Mouse (Mus musculus) spleen, postnatal 10 days (tissue): ENCODE results near the gene Eif4b.

Source experiments
- DNase-seq, 2 experiments: peaks; one replicate each; pipeline ENCODE4 v3.0.0; 2021 to 2022; ENCODE audit warnings: low spot score in 2 of 2

The Eif4b gene

DNA sequence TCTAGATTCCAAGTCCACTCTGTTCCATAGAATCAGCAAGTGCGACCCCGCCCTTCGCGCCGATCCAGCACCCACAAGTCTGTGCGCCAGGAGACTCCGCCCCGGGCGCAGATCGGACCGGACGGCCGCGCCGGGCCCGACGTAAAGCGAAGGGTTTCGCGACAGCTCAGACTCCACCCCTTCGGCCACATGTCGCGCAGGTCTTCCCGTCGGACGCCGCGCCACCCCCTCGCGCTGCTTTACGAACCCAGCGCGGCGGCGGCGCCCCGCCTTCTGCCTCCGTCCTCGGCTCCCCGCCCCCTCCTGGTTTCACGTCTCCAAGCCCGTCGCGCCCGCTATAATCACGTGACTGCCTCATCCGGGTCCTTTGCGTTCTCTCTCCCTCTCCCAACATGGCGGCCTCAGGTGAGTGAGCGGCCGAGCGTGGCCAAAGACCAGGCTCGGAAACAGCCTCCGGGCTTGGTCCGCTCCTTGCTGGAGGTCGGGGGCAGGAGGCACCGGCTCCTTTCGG lies at the start of gene Eif4b:
Eif4b (plus strand) TSS at position 215 of the 511 bp plus-strand sequence.
- DNase-seq, result peak; percentile 97 to 99

GRCm38 (mm10) chr15:102023888-102024287 lies 49.7 kb upstream of the Eif4b start:
- no peak for DNase-seq

GRCm38 (mm10) chr15:102025136-102025872 lies 48.3 kb upstream of the Eif4b start:
- DNase-seq, result no peak

- no peak for DNase-seq
Measured at GRCm38 (mm10) chr15:102026430-102026829, 47.1 kb upstream of the Eif4b start.

DNA sequence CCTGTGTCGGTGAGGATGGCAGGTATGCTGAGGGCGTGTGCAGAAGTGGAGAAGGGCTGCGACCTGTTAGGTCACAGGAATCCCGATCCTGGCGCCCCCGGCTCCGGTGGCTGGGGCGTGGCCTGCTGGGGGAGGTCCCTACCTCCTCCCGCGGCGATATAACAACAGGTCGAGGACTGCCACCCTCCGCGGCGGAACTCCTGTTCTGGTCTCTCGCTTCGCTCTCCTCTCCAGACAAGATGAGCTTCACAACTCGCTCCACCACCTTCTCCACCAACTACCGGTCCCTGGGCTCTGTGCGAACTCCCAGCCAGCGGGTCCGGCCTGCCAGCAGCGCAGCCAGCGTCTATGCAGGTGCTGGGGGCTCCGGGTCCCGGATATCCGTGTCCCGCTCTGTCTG lies 45.5 kb upstream of the Eif4b start, which contains the start of gene Krt18:
Krt18 (plus strand) TSS at position 141 of the 400 bp plus-strand sequence.
- no peak for DNase-seq

DNA sequence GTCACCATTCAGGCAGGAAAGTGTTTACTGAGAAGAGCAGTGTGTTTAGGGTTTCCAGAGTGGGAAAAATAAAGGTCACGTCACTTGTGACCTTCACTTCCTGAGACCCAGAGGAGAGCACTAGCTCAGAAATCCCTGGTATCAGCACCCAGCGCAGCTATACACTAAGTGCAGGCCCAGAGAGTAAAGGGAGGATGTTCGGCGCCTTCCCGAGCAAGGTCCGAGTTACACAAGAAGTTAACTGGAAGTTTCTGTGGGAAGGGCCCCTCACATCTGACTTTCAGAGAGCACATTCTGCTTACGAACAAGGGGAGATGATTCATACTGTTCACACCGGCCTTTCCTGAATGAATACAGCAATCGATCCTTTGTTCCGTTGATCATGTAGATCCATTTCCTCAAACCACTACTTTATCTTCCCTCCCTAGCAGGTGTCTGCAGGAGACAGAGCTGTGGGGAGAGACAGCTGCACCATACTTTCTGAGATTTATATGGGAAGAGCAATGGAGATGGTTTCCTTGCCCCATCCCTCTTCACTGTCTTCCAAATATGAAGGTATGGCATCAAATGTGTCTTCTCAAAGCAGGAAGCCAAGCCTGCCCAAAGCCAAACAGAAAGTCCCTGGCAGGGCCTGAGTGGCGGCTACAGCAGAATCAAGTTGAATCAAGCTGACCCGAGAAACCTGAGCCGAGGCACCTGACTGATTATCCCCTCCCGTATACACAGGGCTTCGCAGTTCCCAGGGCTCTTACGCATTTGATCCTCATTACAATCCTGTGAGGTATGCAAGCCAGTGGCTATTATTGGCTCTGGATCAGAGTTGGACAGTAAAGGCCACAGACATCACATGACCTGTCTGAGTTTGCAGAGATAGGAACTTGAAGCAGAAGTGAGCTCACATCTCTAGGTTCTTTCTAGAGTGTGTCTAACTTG lies 39.2 kb upstream of the Eif4b start:
- DNase-seq, result no peak

DNA sequence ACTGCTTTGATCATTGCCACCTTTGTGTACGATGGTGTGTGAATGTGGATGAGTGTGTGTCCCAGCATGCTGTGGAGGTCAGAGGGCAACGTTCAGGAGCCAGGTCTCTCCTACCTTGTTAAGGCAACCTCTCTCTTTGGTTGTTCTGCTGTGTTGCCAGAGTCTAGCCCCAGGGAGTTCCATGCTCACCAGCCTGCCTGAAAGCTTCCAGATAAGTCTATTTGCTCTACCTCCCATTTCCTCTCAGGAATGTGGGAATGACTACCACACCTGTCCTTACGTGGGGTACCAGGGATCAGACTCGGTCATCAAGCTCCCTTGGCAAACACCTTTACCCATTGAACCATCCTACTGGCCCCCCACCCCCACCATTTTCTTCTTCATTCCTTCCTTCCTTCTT lies 33.3 kb upstream of the Eif4b start:
- no peak for DNase-seq

GRCm38 (mm10) chr15:102041951-102042350 lies 31.6 kb upstream of the Eif4b start:
- no peak for DNase-seq

DNA sequence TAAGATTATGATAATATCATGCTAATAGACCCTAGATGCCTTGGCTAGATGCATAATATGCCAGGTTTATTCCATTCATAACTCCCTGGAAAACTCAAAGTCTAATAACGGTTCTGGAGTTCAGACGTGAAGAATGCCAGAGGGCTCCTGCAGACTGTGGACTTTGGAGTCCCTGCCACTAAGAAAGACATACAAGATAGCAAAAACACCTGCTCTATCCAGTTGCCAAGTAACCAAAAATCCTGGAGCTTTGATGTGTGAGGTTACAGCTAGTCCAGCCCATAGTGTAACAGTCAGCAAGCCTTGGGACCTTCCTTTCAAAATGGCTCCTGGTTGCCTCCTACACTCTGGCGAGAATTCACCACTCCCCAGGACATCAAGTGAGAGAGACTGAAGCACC lies 28.8 kb upstream of the Eif4b start:
- no peak for DNase-seq

DNA sequence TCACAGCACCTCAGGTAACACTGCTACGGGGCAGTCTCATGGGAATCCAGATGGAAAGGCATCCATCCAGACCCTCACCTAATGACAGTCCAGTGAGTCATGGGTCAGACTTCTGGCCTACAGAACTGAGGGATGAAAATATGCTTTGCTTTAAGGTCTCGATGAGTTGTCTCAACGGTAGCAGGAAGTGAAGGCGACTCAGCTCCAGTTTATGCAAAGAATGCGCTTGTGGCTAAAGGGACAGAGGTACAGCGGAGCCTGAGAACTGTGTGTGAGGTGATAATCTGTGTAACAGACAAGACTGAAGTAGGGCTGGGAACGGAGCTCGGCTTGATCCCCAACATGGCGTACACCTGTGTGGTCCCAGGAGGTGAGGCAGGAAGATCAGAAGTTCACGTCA lies 27.9 kb upstream of the Eif4b start:
- DNase-seq, result no peak

- no peak for DNase-seq
Measured at GRCm38 (mm10) chr15:102048006-102048405, 25.6 kb upstream of the Eif4b start.

- no peak for DNase-seq
Measured at GRCm38 (mm10) chr15:102049871-102050270, 23.7 kb upstream of the Eif4b start.

DNA sequence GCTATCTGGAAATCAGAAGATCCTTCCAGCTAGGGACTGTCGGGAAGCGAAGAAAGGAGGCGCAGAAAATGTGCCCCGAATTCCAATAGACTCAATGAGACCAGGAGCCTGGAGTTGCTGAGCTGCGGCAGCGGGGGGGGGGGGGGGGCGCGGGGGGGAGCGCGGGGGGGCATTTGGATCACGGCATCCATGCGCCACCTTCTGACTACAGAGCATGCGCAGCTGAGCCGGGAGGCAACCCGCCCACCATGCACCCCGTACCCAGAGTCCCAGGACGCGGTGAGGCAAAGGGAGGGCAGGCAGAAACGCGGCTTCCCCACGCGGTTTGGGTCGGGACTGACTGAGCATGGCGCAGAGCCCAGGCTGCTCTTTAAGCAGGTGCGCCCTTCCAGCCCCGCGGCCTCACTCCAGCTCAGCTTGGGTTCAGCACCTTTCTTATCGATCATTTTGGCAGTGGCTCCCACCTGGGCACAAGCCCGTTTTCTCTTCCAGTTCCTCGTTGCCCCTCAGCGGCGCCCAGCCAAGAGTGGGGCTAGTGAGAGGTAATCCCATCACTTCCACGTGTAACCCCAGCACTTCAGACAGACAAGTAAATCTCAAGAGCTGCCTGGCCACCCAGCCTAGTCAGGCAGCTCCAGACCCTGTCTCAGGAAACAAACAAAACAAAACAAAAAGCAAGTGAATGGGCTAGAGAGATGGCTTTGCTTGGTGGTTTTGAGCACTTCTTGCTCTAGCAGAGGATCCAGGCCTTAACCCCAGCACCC lies 21.5 kb upstream of the Eif4b start:
- peak in 1 of 2 experiments; percentile 23 for DNase-seq

- DNase-seq, result no peak
Measured at GRCm38 (mm10) chr15:102056495-102057174, 16.9 kb upstream of the Eif4b start.

- DNase-seq, result peak; percentile 81 to 92
Measured at GRCm38 (mm10) chr15:102065661-102066325, 7.8 kb upstream of the Eif4b start.

DNA sequence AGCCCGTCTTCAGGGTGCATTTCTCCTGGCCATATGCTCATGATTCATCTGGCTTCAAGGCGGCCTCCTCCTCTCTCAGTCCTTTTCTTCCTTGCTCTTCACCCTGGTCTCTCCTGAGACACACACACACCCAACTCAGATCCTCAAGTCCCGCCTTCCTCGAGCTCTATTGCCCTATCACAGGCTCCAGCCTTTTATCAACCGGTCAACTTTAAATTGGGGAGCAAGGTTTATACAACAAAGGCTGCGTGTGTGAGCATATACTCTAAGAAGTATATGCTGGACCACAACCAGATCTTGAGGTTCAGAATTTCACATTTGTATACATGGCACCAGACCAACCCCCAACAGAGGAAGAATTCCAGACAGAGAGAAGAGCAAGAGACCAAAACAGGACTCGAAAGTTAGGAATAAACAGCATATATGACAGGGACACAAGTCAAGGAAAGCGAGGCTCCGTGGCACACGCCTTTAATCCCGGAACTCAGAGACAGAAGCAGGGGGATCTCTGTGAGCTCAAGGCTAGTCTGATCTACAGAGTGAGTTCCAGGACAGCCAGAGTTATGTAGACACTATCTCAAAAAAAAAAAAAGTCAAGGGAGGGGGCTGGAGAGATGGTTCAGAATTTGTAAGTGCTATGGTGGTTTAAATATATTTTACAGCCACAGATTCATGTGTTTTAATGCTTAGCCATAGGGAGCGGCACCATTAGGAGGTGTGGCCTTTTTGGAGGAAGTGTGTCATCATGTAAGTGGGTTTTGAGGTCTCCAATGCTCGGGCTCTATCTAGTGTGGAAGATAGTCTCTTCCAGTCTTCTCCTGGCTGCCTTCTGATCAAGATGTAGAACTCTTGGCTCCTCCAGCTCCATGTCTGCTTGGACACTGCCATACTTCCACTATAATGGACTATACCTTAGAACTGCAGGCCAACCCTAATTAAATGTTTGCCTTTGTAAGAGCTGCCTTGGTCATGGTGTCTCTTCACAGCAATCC lies 2.8 kb upstream of the Eif4b start:
- no peak for DNase-seq

DNA sequence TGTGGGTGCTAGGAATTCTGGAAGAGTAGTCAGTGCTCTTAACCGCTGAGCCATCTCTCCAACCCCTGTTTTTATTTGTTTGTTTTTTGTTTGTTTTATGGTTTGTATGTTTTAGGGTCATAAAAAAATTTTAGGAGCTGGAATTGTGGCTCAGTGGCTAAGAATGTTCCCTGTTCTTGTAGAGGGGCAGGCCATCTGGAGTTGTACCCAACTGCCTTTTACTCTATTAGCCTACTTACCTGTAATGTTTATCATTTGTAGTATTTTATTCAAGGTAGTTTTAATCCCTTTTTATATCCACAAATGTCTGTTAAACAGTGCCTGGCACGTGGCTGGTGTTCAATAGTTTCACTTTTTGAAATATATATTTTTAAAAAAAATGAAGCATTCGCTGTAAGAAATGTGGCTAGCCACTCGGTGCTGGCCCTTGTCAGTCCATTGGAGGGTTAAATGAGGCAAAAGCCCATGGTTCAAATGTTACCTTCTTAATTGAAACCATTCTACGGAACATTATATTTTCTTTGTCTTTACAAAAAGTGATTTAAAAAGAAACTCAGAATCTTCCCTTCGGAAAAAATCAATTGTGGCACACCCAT lies 512 bp upstream of the Eif4b start:
- DNase-seq, result no peak

GRCm38 (mm10) chr15:102074070-102074731 lies 628 bp downstream of the Eif4b start:
- DNase-seq, result peak; percentile 65 to 77
